Mouse (Mus musculus): Measurements from ENCODE around the gene Morc1.

Gene Morc1

DNA sequence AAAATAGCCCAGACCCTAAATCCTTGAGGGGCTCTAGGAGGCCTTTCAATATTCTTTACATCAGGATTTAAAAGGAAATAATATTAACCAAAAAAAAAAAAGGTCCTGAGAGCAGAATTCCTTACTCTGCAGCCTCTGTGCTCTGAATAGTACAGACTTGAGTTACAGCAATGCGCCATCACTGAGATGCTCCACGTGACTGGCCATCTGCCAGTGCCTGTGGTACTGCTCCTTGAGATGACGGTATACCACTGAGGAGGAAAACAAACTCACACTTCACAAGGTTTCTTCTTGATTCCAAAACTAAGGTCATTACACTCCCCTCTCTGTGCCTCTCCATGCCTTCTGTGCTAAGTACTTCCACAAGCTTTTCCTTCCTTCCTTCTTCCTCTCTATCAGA lies 195.1 kb downstream of the Morc1 start:
- no peak for DNase-seq (ENCODE audit: low read depth, low spot score)

DNA sequence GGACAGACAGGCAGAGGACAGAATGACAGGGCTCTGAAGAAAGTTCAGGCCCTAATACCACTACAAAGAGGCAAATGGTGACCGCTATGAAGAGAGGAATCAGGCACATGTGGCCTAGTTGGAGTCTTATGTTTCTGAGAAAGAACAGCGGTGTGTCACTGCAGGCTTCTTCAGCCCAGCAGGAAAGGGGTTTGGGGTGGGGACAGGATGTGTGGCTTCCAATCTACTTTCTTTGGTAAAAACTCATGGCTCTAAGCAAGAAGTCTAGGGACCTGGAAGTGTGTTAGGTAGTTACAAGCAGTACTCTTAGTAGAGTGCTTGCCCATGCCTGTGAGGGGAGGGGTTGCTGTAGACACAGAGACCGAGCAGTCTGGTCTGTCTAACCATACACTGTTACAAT lies 196.3 kb downstream of the Morc1 start:
- peak; percentile 31 for DNase-seq (ENCODE audit: low read depth, low spot score)

DNA sequence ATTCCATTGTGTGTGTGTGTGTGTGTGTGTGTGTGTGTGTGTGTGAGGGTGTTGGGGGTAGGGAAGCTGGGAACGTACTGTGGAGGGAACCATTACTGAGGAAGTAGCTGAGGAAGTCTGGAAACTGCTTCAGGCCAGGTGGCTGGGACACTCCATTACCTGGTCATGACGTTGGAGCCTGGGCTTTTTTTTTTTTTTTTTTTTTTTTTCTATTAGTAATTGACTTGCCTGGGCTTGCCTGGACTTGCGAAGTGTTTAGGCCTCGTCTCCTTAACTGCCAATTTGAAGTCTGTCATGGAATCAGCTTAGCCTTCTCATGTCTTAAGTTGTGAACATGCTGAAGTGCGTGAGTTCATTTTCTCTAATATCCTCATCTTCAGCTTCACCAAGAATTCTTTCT lies 198.7 kb downstream of the Morc1 start:
- no peak for DNase-seq (ENCODE audit: low read depth, low spot score)

DNA sequence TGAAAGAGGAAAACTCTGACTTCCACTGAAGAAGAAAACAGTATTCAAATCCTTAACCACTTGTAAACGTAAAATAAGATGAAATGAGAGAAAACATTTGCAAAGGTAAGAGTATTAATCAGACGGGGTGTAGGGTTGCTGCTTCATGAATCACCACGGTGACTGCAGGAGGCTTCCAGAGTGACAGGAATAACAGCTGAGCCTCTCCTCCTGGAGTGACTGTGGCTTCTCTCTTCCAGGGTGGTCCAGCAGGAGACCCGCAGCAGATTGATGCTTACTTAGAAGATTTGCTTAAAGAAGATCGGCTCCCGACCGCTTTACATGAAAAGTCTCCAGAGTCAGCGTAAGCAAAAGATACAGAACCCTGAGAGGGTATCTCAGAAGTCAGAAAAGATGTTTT lies 199.4 kb downstream of the Morc1 start:
- no peak for DNase-seq (ENCODE audit: low read depth, low spot score)

DNA sequence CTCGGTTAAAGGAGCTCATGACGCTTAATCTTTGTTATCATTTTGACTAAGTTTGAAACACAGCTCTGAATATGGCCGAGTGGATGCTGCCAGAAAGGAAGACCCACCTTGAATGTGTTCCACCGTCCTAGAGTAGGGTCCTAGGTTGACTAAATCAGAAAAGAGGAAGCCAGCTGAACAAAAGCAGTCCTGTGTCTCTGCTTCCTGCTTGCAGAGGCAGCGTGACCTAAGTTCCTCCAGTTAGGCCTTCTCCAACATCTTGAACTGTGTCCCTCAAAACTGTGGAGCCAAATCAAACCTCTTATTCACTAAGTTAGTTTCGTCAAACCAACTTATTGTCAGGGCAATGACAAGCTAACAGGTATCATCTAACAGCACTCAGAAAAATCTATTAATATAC lies 201.3 kb downstream of the Morc1 start:
- DNase-seq (ENCODE audit: low read depth, low spot score), result no peak

DNA sequence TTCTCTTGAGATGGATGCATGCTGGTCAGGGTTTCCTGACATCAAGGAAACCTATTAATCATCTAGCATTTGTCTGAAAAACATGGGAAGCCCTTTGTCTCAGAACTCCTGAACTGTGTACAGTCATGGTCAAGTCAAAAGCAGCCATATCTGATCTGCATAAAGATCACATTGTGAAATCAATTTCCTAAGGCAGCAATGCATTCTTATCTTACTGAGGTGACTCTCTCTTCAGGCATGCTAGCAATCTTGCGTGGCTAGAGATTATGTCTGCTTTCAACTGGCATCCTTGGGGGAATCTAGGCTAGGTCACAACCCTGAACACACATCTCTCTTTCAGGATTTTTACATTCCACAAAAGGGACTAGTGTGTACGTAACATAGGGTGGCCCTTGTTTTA lies 215.2 kb downstream of the Morc1 start:
- DNase-seq (ENCODE audit: low read depth, low spot score), result no peak

DNA sequence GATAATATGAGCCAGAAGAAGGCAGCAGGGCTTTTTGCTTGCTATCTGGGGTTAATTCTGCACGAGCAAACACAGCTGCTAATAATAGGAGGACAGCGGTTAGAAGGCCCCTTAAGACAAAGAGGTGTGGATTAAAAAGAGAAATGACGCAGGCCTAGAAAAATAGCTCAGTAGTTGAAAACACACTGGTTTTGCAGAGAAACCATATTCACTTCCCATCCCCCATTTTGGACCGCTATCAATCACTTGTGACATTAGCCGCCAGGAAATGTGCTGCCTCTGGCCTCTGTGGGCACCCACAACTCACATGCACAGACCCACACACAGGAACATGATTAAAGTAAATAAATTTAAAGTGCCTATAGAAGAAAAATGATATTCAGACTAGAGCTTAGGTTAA lies 240.7 kb downstream of the Morc1 start:
- DNase-seq (ENCODE audit: low read depth, low spot score), result peak; percentile 8

DNA sequence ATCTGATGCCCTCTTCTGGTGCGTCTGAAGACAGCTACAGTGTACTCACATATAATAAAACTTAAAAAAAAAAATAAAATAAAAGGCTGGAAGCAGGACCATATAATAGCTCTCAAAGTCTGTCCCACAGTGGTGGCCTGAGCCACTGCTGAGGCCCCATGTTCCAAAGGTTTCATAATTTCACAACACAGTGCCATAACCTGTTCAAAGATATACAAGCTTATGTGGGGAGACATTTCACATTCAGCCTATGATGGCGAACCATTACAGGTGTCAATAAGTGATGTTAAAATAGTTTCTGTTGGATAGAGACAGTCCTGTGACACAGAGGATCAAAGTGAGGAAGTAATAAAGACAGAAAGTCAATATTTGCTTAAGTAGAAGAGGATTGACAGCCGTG lies 241.6 kb downstream of the Morc1 start:
- DNase-seq (ENCODE audit: low read depth, low spot score), result no peak

DNA sequence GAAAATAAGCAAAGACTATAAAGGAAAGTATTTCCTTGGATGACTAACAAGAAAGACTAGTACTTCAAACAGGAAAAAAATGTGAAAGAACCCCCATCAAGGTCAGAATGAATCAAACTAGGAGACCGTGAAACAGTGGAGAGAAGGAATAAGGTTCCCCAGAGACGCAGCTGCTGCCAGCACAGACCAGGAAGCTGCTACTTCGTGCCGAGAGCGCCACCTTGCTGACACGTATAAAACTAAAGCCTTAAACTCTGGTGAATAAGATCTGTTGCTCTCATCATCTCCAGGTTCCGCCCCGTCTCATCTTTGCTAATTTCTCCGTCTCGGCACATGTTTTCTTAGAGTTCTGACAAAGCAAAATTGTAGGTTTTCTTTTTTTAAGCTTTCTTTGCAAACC lies 244.6 kb downstream of the Morc1 start:
- DNase-seq (ENCODE audit: low read depth, low spot score), result peak; percentile 80

DNA sequence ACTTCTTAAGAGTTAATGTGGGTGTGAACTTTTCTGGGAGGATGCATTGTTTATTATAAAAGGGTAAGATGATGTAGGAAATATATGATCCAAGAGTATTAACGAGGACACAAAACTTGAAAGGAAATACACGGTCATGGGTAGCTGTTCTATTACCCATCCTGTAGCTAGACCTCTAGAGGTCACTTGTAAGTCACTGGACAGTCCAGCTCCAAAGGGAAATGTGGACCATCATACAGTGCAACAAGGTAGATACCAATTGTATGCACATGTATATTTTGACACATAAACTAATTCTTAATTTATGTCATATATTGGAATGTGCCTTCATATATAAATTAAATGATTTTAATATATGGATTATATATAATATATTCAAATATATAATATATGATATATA lies 245.2 kb downstream of the Morc1 start:
- no peak for DNase-seq (ENCODE audit: low read depth, low spot score)

DNA sequence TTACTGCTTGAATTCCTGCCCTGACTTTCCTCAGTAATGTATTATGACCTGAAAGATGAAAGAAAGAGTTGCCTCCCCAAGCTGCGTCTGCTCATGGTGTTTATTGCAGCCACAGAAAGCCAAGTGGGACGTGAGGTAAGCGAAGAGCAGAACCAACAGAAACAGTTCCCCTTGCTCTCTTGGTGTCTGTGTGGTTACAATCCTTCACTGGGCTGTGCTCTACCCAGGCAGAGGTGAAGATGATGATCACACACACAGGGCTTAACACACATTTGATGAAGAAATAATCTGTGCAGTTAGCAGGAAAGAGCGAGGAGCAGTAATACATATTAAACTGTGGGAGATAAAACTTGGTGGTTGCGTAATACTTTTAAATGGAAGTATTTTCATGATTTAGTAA lies 246.3 kb downstream of the Morc1 start:
- DNase-seq (ENCODE audit: low read depth, low spot score), result no peak

DNA sequence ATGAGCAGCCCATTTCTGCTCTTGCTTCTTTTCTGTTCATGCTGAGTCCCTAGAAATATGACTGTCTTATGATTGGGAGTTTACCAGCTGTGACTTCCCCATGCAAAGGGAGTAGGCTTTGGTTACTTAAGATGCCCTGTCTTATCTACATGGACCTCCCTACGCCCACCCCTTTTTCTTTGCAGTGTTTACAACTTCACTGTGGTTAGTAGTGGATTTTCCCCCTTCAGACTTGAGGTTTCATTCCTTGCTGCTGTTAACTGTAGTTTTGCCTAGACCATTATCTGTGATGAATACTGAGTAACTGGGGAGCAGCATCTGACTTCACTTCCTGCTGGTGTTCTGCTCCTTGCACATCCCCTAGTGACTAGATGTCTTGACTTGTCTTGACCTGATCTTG lies 247.0 kb downstream of the Morc1 start:
- peak; percentile 17 for DNase-seq (ENCODE audit: low read depth, low spot score)
